Mouse (Mus musculus): Measurements from ENCODE around the gene Tbl1xr1.

The Tbl1xr1 gene

GRCm38 (mm10) chr3:22076561-22076935 is at the start of gene Tbl1xr1:
Tbl1xr1 (plus strand) TSS chr3:22076652.
- peak; percentile 95 for DNase-seq (ENCODE audit: low read depth)

GRCm38 (mm10) chr3:22038004-22038403 is 38.4 kb upstream of the Tbl1xr1 start:
- DNase-seq (ENCODE audit: low read depth): no peak

- DNase-seq (ENCODE audit: low read depth): no peak
These were observed 37.2 kb upstream of the Tbl1xr1 start for GRCm38 (mm10) chr3:22039036-22039795.

- DNase-seq (ENCODE audit: low read depth): no peak
These were observed 35.8 kb upstream of the Tbl1xr1 start for GRCm38 (mm10) chr3:22040627-22041026.

GRCm38 (mm10) chr3:22047203-22047602 is 29.2 kb upstream of the Tbl1xr1 start:
- no peak for DNase-seq (ENCODE audit: low read depth)

GRCm38 (mm10) chr3:22056664-22057328 is 19.7 kb upstream of the Tbl1xr1 start:
- DNase-seq (ENCODE audit: low read depth): no peak

GRCm38 (mm10) chr3:22058206-22058804 is 18.1 kb upstream of the Tbl1xr1 start:
- no peak for DNase-seq (ENCODE audit: low read depth)

GRCm38 (mm10) chr3:22061163-22061562 is 15.3 kb upstream of the Tbl1xr1 start:
- DNase-seq (ENCODE audit: low read depth): no peak

GRCm38 (mm10) chr3:22068621-22069020 is 7.8 kb upstream of the Tbl1xr1 start:
- DNase-seq (ENCODE audit: low read depth): no peak

- DNase-seq (ENCODE audit: low read depth): no peak
These were observed 2.5 kb upstream of the Tbl1xr1 start for GRCm38 (mm10) chr3:22073916-22074315.

- peak; percentile 44 for DNase-seq (ENCODE audit: low read depth)
These were observed 1.7 kb upstream of the Tbl1xr1 start for GRCm38 (mm10) chr3:22074591-22075294.

- no peak for DNase-seq (ENCODE audit: low read depth)
These were observed 950 bp upstream of the Tbl1xr1 start for GRCm38 (mm10) chr3:22075517-22075886.

GRCm38 (mm10) chr3:22075887-22076560 is 428 bp upstream of the Tbl1xr1 start:
- DNase-seq (ENCODE audit: low read depth): peak; percentile 88

- DNase-seq (ENCODE audit: low read depth): no peak
These were observed 644 bp downstream of the Tbl1xr1 start for GRCm38 (mm10) chr3:22076936-22077656.

- DNase-seq (ENCODE audit: low read depth): peak; percentile 46
These were observed 1.4 kb downstream of the Tbl1xr1 start for GRCm38 (mm10) chr3:22077657-22078475.

GRCm38 (mm10) chr3:22078529-22078928 is 2.1 kb downstream of the Tbl1xr1 start:
- DNase-seq (ENCODE audit: low read depth): peak; percentile 8

GRCm38 (mm10) chr3:22081869-22082268 is 5.4 kb downstream of the Tbl1xr1 start:
- DNase-seq (ENCODE audit: low read depth): no peak

GRCm38 (mm10) chr3:22082823-22083222 is 6.4 kb downstream of the Tbl1xr1 start:
- no peak for DNase-seq (ENCODE audit: low read depth)

- DNase-seq (ENCODE audit: low read depth): no peak
These were observed 8.0 kb downstream of the Tbl1xr1 start for GRCm38 (mm10) chr3:22084222-22084996.

- DNase-seq (ENCODE audit: low read depth): no peak
These were observed 13.4 kb downstream of the Tbl1xr1 start for GRCm38 (mm10) chr3:22089825-22090224.

Measured in NIH3T3 (cell line).